Mouse (Mus musculus): Measurements from ENCODE around the gene Gm20388. TPM values are rescaled to one million over a fixed set of nuclear protein-coding genes. Genes with fewer than 3 reads are reported as not detected.
A peak's percentile ranks its signal among the peaks of the same experiment; 100 is the strongest.

Gm20388 gene
- polyA plus RNA-seq, 1 experiment from 2014 or later, result 5.5 TPM

- Histone ChIP-seq H3K4me3 (peak overlapping the region; percentile 20; the same call in 1 of the 2 replicates), H3K4me1 (peaks cover 73% of the 10 kb centered on the region), H3K27me3 (ENCODE audit: poor library complexity, severe bottlenecking) (0 out of 2 replicates have a peak, but pooled peaks cover 5% of the 10 kb centered on the region), H3K27ac (peak overlapping the region; percentile 80), H3K9me3 (no peaks in the 10 kb centered on the region), H3K36me3 (replicated peaks) (no peaks in the 10 kb centered on the region)
- 16% methylated on average over 12 of the region's 12 CpGs for WGBS
- DNase-seq (ENCODE audit: extremely low spot score, low spot score), result no peak
Observed at GRCm38 (mm10) chr8:123720471-123721001, 3809.9 kb downstream of the Gm20388 start.

GRCm38 (mm10) chr8:123722245-123722644 is 3811.6 kb downstream of the Gm20388 start:
- Histone ChIP-seq H3K27ac (no peak overlapping the region), H3K27me3 (ENCODE audit: poor library complexity, severe bottlenecking) (no peaks in the 10 kb centered on the region), H3K4me1 (peaks cover 66% of the 10 kb centered on the region), H3K9me3 (no peaks in the 10 kb centered on the region), H3K36me3 (replicated peaks) (no peaks in the 10 kb centered on the region), H3K4me3 (no peak overlapping the region)
- DNase-seq (ENCODE audit: extremely low spot score, low spot score), result no peak
- 82% methylated on average over 5 of the region's 5 CpGs for WGBS

GRCm38 (mm10) chr8:123724752-123725151 is 3814.1 kb downstream of the Gm20388 start:
- Histone ChIP-seq H3K4me1 (peaks cover 58% of the 10 kb centered on the region), H3K27ac (no peak overlapping the region), H3K9me3 (no peaks in the 10 kb centered on the region), H3K4me3 (no peak overlapping the region), H3K36me3 (replicated peaks) (no peaks in the 10 kb centered on the region), H3K27me3 (ENCODE audit: poor library complexity, severe bottlenecking) (peaks cover 16% of the 10 kb centered on the region)
- DNase-seq (ENCODE audit: extremely low spot score, low spot score), result no peak
- 96% methylated on average over 10 of the region's 10 CpGs for WGBS

GRCm38 (mm10) chr8:123725261-123725660 is 3814.6 kb downstream of the Gm20388 start:
- Histone ChIP-seq H3K4me3 (no peak overlapping the region), H3K4me1 (peaks cover 57% of the 10 kb centered on the region), H3K36me3 (replicated peaks) (no peaks in the 10 kb centered on the region), H3K9me3 (no peaks in the 10 kb centered on the region), H3K27ac (no peak overlapping the region), H3K27me3 (ENCODE audit: poor library complexity, severe bottlenecking) (peaks cover 21% of the 10 kb centered on the region)
- no peak for DNase-seq (ENCODE audit: extremely low spot score, low spot score)
- 83% methylated on average over 7 of the region's 7 CpGs for WGBS

GRCm38 (mm10) chr8:123726759-123727158 is 3816.1 kb downstream of the Gm20388 start:
- peaks cover 44% of the 10 kb centered on the region for H3K4me1 ChIP-seq
- H3K27me3 ChIP-seq (ENCODE audit: poor library complexity, severe bottlenecking), result peaks cover 35% of the 10 kb centered on the region
- H3K36me3 ChIP-seq (replicated peaks), result no peaks in the 10 kb centered on the region
- no peaks in the 10 kb centered on the region for H3K9me3 ChIP-seq
- 94% methylated on average over 6 of the region's 6 CpGs for WGBS
- no peak for DNase-seq (ENCODE audit: extremely low spot score, low spot score)
- H3K4me3 ChIP-seq, result no peak overlapping the region
- no peak overlapping the region for H3K27ac ChIP-seq

GRCm38 (mm10) chr8:123729055-123729785 is 3818.6 kb downstream of the Gm20388 start:
- peak overlapping the region; percentile 7; the same call in 1 of the 2 replicates for H3K4me3 ChIP-seq
- no peak for DNase-seq (ENCODE audit: extremely low spot score, low spot score)

GRCm38 (mm10) chr8:123729786-123730411 is 3819.3 kb downstream of the Gm20388 start:
- H3K27me3 ChIP-seq (ENCODE audit: poor library complexity, severe bottlenecking), result peaks cover 35% of the 10 kb centered on the region
- no peaks in the 10 kb centered on the region for H3K9me3 ChIP-seq
- H3K36me3 ChIP-seq (replicated peaks), result no peaks in the 10 kb centered on the region
- H3K27ac ChIP-seq, result peak overlapping the region; percentile 67
- H3K4me1 ChIP-seq, result peaks cover 41% of the 10 kb centered on the region
- H3K4me3 ChIP-seq, result no peak overlapping the region
- DNase-seq (ENCODE audit: extremely low spot score, low spot score), result no peak
- WGBS, result 67% methylated on average over 13 of the region's 13 CpGs

More at GRCm38 (mm10) chr8:123729055-123729785, 3818.6 kb downstream of the Gm20388 start:
- peaks cover 35% of the 10 kb centered on the region for H3K27me3 ChIP-seq (ENCODE audit: poor library complexity, severe bottlenecking)
- H3K27ac ChIP-seq, result peak overlapping the region; percentile 67
- H3K36me3 ChIP-seq (replicated peaks), result no peaks in the 10 kb centered on the region
- H3K4me1 ChIP-seq, result peaks cover 41% of the 10 kb centered on the region
- no peaks in the 10 kb centered on the region for H3K9me3 ChIP-seq
- 29% methylated on average over 20 of the region's 20 CpGs for WGBS

- no peaks in the 10 kb centered on the region for H3K36me3 ChIP-seq (replicated peaks)
- H3K9me3 ChIP-seq, result no peaks in the 10 kb centered on the region
- peaks cover 35% of the 10 kb centered on the region for H3K27me3 ChIP-seq (ENCODE audit: poor library complexity, severe bottlenecking)
- no peak overlapping the region for H3K4me3 ChIP-seq
- 51% methylated on average over 4 of the region's 4 CpGs for WGBS
- peaks cover 26% of the 10 kb centered on the region for H3K4me1 ChIP-seq
- no peak for DNase-seq (ENCODE audit: extremely low spot score, low spot score)
- peak overlapping the region; percentile 48; the same call in 1 of the 2 replicates for H3K27ac ChIP-seq
Observed at GRCm38 (mm10) chr8:123732332-123732731, 3821.7 kb downstream of the Gm20388 start.

- H3K27me3 ChIP-seq (ENCODE audit: poor library complexity, severe bottlenecking), result peaks cover 21% of the 10 kb centered on the region
- no peak overlapping the region for H3K27ac ChIP-seq
- no peaks in the 10 kb centered on the region for H3K36me3 ChIP-seq (replicated peaks)
- H3K4me1 ChIP-seq, result peaks cover 18% of the 10 kb centered on the region
- no peak overlapping the region for H3K4me3 ChIP-seq
- H3K9me3 ChIP-seq, result no peaks in the 10 kb centered on the region
- WGBS, result 80% methylated on average over 8 of the region's 8 CpGs
- DNase-seq (ENCODE audit: extremely low spot score, low spot score), result no peak
Observed at GRCm38 (mm10) chr8:123734486-123734885, 3823.8 kb downstream of the Gm20388 start.

- Histone ChIP-seq H3K9me3 (no peaks in the 10 kb centered on the region), H3K27ac (no peak overlapping the region), H3K27me3 (ENCODE audit: poor library complexity, severe bottlenecking) (no peaks in the 10 kb centered on the region), H3K4me3 (no peak overlapping the region), H3K36me3 (replicated peaks) (no peaks in the 10 kb centered on the region), H3K4me1 (peaks cover 20% of the 10 kb centered on the region; the same call in 1 of the 2 replicates)
- 85% methylated on average over 9 of the region's 9 CpGs for WGBS
- no peak for DNase-seq (ENCODE audit: extremely low spot score, low spot score)
Observed at GRCm38 (mm10) chr8:123736974-123737373, 3826.3 kb downstream of the Gm20388 start.

- Histone ChIP-seq H3K36me3 (replicated peaks) (no peaks in the 10 kb centered on the region), H3K9me3 (no peaks in the 10 kb centered on the region), H3K27ac (no peak overlapping the region), H3K27me3 (ENCODE audit: poor library complexity, severe bottlenecking) (no peaks in the 10 kb centered on the region), H3K4me3 (no peak overlapping the region), H3K4me1 (peaks cover 14% of the 10 kb centered on the region; the same call in 1 of the 2 replicates)
- WGBS, result 85% methylated on average over 4 of the region's 4 CpGs
- DNase-seq (ENCODE audit: extremely low spot score, low spot score), result no peak
Observed at GRCm38 (mm10) chr8:123740263-123740662, 3829.6 kb downstream of the Gm20388 start.

- DNase-seq (ENCODE audit: extremely low spot score, low spot score), result no peak
- H3K27ac ChIP-seq, result no peak overlapping the region
- no peaks in the 10 kb centered on the region for H3K9me3 ChIP-seq
- H3K4me1 ChIP-seq, result peaks cover 14% of the 10 kb centered on the region; the same call in 1 of the 2 replicates
- 76% methylated on average over 9 of the region's 9 CpGs for WGBS
- no peak overlapping the region for H3K4me3 ChIP-seq
- no peaks in the 10 kb centered on the region for H3K36me3 ChIP-seq (replicated peaks)
- H3K27me3 ChIP-seq (ENCODE audit: poor library complexity, severe bottlenecking), result no peaks in the 10 kb centered on the region
Observed at GRCm38 (mm10) chr8:123741232-123741631, 3830.6 kb downstream of the Gm20388 start.

- DNase-seq (ENCODE audit: extremely low spot score, low spot score), result no peak
- WGBS, result 91% methylated on average over 4 of the region's 4 CpGs
- no peaks in the 10 kb centered on the region for H3K36me3 ChIP-seq (replicated peaks)
Observed at GRCm38 (mm10) chr8:123746488-123746887, 3835.8 kb downstream of the Gm20388 start.

More at GRCm38 (mm10) chr8:123746488-123746887, 3835.8 kb downstream of the Gm20388 start:
- no peak overlapping the region for H3K27ac ChIP-seq
- H3K4me1 ChIP-seq, result peaks cover 19% of the 10 kb centered on the region
- H3K9me3 ChIP-seq, result no peaks in the 10 kb centered on the region
- H3K27me3 ChIP-seq (ENCODE audit: poor library complexity, severe bottlenecking), result no peaks in the 10 kb centered on the region
- no peak overlapping the region for H3K4me3 ChIP-seq
